Mouse (Mus musculus) hindbrain, embryonic 13.5 days (tissue): ENCODE data around the gene Tmem164. TPM values are rescaled to one million over a fixed set of nuclear protein-coding genes. Genes with fewer than 3 reads are reported as not detected.

Source experiments
- ATAC-seq: fragments of 200-750 bp; cut with Nextera tagmentation; 2 replicates; pipeline ENCODE4 v1.8.0; 2017; ENCODE audit warnings: moderate TSS enrichment; ENCODE audit not compliant: low FRiP score
- H3K27ac ChIP-seq: fragments of 300-500 bp; sonication (generic); 2 replicates; pipeline ENCODE4 v1.5.1; 2015; ENCODE audit warnings: inconsistent platforms, mild to moderate bottlenecking, moderate library complexity
- H3K27me3 ChIP-seq: fragments of 300-500 bp; sonication (generic); 2 replicates; pipeline ENCODE4 v1.6.1; 2015; ENCODE audit warnings: mild to moderate bottlenecking, inconsistent platforms
- H3K36me3 ChIP-seq: fragments of 300-500 bp; sonication (generic); 2 replicates; pipeline ENCODE4 v1.6.1; 2015; ENCODE audit warnings: mild to moderate bottlenecking, inconsistent platforms
- H3K4me1 ChIP-seq: fragments of 300-500 bp; sonication (generic); replicated peaks from 2 replicates; pipeline ENCODE4 v1.6.1; 2015; ENCODE audit warnings: inconsistent platforms
- H3K4me2 ChIP-seq: fragments of 300-500 bp; sonication (generic); 2 replicates; pipeline ENCODE4 v1.6.1; 2015; ENCODE audit warnings: inconsistent platforms, mild to moderate bottlenecking, moderate library complexity
- H3K4me3 ChIP-seq: fragments of 300-500 bp; sonication (generic); 2 replicates; pipeline ENCODE4 v1.5.1; 2015; ENCODE audit warnings: mild to moderate bottlenecking, inconsistent platforms
- H3K9ac ChIP-seq: fragments of 300-500 bp; sonication (generic); 2 replicates; pipeline ENCODE4 v1.6.1; 2015; ENCODE audit warnings: mild to moderate bottlenecking, inconsistent platforms
- H3K9me3 ChIP-seq: fragments of 300-500 bp; sonication (generic); 2 replicates; pipeline ENCODE4 v1.6.1; 2016; ENCODE audit warnings: inconsistent platforms
- WGBS: fragments of 180-500 bp; shearing (Covaris S2); methylation state at CpG from one replicate; pipeline ENCODE4 v1.1.7; 2015; 5-methylcytosine and 5-hydroxymethylcytosine counted together
- polyA plus RNA-seq: library from polyadenylated mRNA; unstranded; fragments of >200 nt; fragmentation: Nextera tagmentation; extraction: Ambion mirVana; gene quantifications from 2 replicates; pipeline ENCODE4 v1.2.1, GENCODE M21; 2015

The Tmem164 gene
- polyA plus RNA-seq, 1 experiment from 2014 or later = 28.4 TPM

GRCm38 (mm10) chrX:142818057-142818682 lies 137.0 kb downstream of the Tmem164 start:
- WGBS = 53% methylated on average over 10 of the region's 10 CpGs
- Histone ChIP-seq H3K4me3 (no peak overlapping the region), H3K36me3 (no peaks in the 10 kb centered on the region), H3K9me3 (no peaks in the 10 kb centered on the region), H3K27me3 (no peaks in the 10 kb centered on the region), H3K4me1 (no peaks in the 10 kb centered on the region), H3K4me2 (no peak overlapping the region), H3K27ac (no peak overlapping the region), H3K9ac (no peak overlapping the region)
- ATAC-seq = no peak; the same call in 1 of the 2 replicates

GRCm38 (mm10) chrX:142821239-142821638 lies 140.0 kb downstream of the Tmem164 start:
- H3K4me3 ChIP-seq = no peak overlapping the region
- no peak overlapping the region for H3K4me2 ChIP-seq
- ATAC-seq = no peak; the same call in 1 of the 2 replicates
- 79% methylated on average over 6 of the region's 6 CpGs for WGBS
- H3K9ac ChIP-seq = no peak overlapping the region
- H3K27ac ChIP-seq = no peak overlapping the region
- H3K27me3 ChIP-seq = no peaks in the 10 kb centered on the region
- no peaks in the 10 kb centered on the region for H3K4me1 ChIP-seq
- H3K9me3 ChIP-seq = no peaks in the 10 kb centered on the region
- no peaks in the 10 kb centered on the region for H3K36me3 ChIP-seq

GRCm38 (mm10) chrX:142821846-142822245 lies 140.6 kb downstream of the Tmem164 start:
- Histone ChIP-seq H3K4me3 (no peak overlapping the region), H3K27ac (no peak overlapping the region), H3K9ac (no peak overlapping the region), H3K4me1 (no peaks in the 10 kb centered on the region), H3K4me2 (no peak overlapping the region), H3K36me3 (no peaks in the 10 kb centered on the region), H3K27me3 (no peaks in the 10 kb centered on the region), H3K9me3 (no peaks in the 10 kb centered on the region)
- 31% methylated on average over 3 of the region's 3 CpGs for WGBS
- ATAC-seq = no peak

GRCm38 (mm10) chrX:142825309-142825708 lies 144.1 kb downstream of the Tmem164 start:
- no peaks in the 10 kb centered on the region for H3K9me3 ChIP-seq
- no peak overlapping the region for H3K4me3 ChIP-seq
- 71% methylated on average over 1 of the region's 1 CpGs for WGBS
- H3K4me2 ChIP-seq = no peak overlapping the region
- no peak overlapping the region for H3K27ac ChIP-seq
- no peaks in the 10 kb centered on the region for H3K4me1 ChIP-seq
- no peak overlapping the region for H3K9ac ChIP-seq
- ATAC-seq = no peak
- no peaks in the 10 kb centered on the region for H3K36me3 ChIP-seq
- H3K27me3 ChIP-seq = no peaks in the 10 kb centered on the region

- Histone ChIP-seq H3K4me1 (no peaks in the 10 kb centered on the region), H3K27me3 (0 out of 2 replicates have a peak, but pooled peaks cover 5% of the 10 kb centered on the region), H3K27ac (no peak overlapping the region), H3K9ac (no peak overlapping the region), H3K9me3 (no peaks in the 10 kb centered on the region), H3K4me3 (no peak overlapping the region), H3K36me3 (no peaks in the 10 kb centered on the region), H3K4me2 (no peak overlapping the region)
- 39% methylated on average over 1 of the region's 1 CpGs for WGBS
- ATAC-seq = no peak
Observed at GRCm38 (mm10) chrX:142827644-142828043, 146.4 kb downstream of the Tmem164 start.

GRCm38 (mm10) chrX:142828184-142828908 lies 147.1 kb downstream of the Tmem164 start:
- no peak for ATAC-seq
- Histone ChIP-seq H3K36me3 (no peaks in the 10 kb centered on the region), H3K9me3 (no peaks in the 10 kb centered on the region), H3K9ac (no peak overlapping the region), H3K4me2 (no peak overlapping the region), H3K27ac (no peak overlapping the region), H3K27me3 (0 out of 2 replicates have a peak, but pooled peaks cover 5% of the 10 kb centered on the region), H3K4me1 (no peaks in the 10 kb centered on the region), H3K4me3 (no peak overlapping the region)
- WGBS = 61% methylated on average over 13 of the region's 13 CpGs

GRCm38 (mm10) chrX:142829267-142829666 lies 148.1 kb downstream of the Tmem164 start:
- Histone ChIP-seq H3K9me3 (no peaks in the 10 kb centered on the region), H3K4me3 (no peak overlapping the region), H3K27me3 (0 out of 2 replicates have a peak, but pooled peaks cover 5% of the 10 kb centered on the region), H3K4me1 (no peaks in the 10 kb centered on the region), H3K36me3 (no peaks in the 10 kb centered on the region), H3K27ac (no peak overlapping the region), H3K9ac (no peak overlapping the region), H3K4me2 (no peak overlapping the region)
- ATAC-seq = no peak
- WGBS = 84% methylated on average over 2 of the region's 2 CpGs

GRCm38 (mm10) chrX:142829866-142830470 lies 148.8 kb downstream of the Tmem164 start:
- no peak for ATAC-seq
- Histone ChIP-seq H3K4me2 (no peak overlapping the region), H3K4me1 (no peaks in the 10 kb centered on the region), H3K9me3 (no peaks in the 10 kb centered on the region), H3K36me3 (no peaks in the 10 kb centered on the region), H3K4me3 (no peak overlapping the region), H3K27me3 (0 out of 2 replicates have a peak, but pooled peaks cover 8% of the 10 kb centered on the region), H3K9ac (no peak overlapping the region), H3K27ac (no peak overlapping the region)
- 85% methylated on average over 12 of the region's 12 CpGs for WGBS

GRCm38 (mm10) chrX:142830572-142830971 lies 149.4 kb downstream of the Tmem164 start:
- H3K4me3 ChIP-seq = no peak overlapping the region
- 95% methylated on average over 6 of the region's 6 CpGs for WGBS
- no peaks in the 10 kb centered on the region for H3K4me1 ChIP-seq
- no peaks in the 10 kb centered on the region for H3K36me3 ChIP-seq
- ATAC-seq = no peak
- no peak overlapping the region for H3K27ac ChIP-seq
- 0 out of 2 replicates have a peak, but pooled peaks cover 8% of the 10 kb centered on the region for H3K27me3 ChIP-seq
- H3K4me2 ChIP-seq = no peak overlapping the region
- H3K9me3 ChIP-seq = no peaks in the 10 kb centered on the region
- no peak overlapping the region for H3K9ac ChIP-seq

- H3K4me3 ChIP-seq = no peak overlapping the region
- no peaks in the 10 kb centered on the region for H3K9me3 ChIP-seq
- 0 out of 2 replicates have a peak, but pooled peaks cover 8% of the 10 kb centered on the region for H3K27me3 ChIP-seq
- H3K4me1 ChIP-seq = no peaks in the 10 kb centered on the region
- no peak overlapping the region for H3K9ac ChIP-seq
- no peak overlapping the region for H3K27ac ChIP-seq
- no peak for ATAC-seq
- H3K4me2 ChIP-seq = no peak overlapping the region
- no peaks in the 10 kb centered on the region for H3K36me3 ChIP-seq
- WGBS = 61% methylated on average over 3 of the region's 3 CpGs
Observed at GRCm38 (mm10) chrX:142832221-142832620, 151.0 kb downstream of the Tmem164 start.

GRCm38 (mm10) chrX:142833164-142833796 lies 152.1 kb downstream of the Tmem164 start:
- Histone ChIP-seq H3K27ac (no peak overlapping the region), H3K27me3 (0 out of 2 replicates have a peak, but pooled peaks cover 8% of the 10 kb centered on the region), H3K36me3 (no peaks in the 10 kb centered on the region), H3K9me3 (no peaks in the 10 kb centered on the region), H3K9ac (no peak overlapping the region), H3K4me2 (no peak overlapping the region), H3K4me3 (no peak overlapping the region), H3K4me1 (no peaks in the 10 kb centered on the region)
- no peak for ATAC-seq
- 81% methylated on average over 13 of the region's 13 CpGs for WGBS

GRCm38 (mm10) chrX:142834807-142835206 lies 153.6 kb downstream of the Tmem164 start:
- Histone ChIP-seq H3K27ac (no peak overlapping the region), H3K4me1 (no peaks in the 10 kb centered on the region), H3K9me3 (no peaks in the 10 kb centered on the region), H3K4me3 (no peak overlapping the region), H3K4me2 (no peak overlapping the region), H3K27me3 (0 out of 2 replicates have a peak, but pooled peaks cover 8% of the 10 kb centered on the region), H3K9ac (no peak overlapping the region), H3K36me3 (no peaks in the 10 kb centered on the region)
- ATAC-seq = no peak
- 93% methylated on average over 6 of the region's 6 CpGs for WGBS
